Mouse (Mus musculus): ENCODE results near the gene Celf2.

Gene Celf2

DNA sequence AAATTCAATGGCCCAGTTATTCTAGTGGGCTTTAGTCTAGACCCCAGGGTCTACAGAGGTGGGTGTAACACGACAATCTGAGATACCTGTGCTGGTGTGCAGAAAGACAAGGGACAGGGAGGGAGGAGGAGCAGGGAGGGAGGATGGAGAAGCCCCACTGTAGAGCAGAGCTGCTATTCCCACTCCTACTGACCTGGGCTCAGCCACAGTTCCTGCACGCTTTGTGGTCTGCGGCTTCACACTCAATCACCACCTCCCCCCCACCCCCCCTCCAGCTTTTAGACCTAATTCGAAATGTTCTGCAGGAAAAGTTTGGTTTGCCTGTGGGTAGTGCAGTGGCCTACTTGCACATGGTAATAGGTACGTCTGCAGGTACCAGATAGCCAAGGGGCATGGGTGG, 1015.5 kb downstream of the Celf2 start:
- DNase-seq (ENCODE audit: low spot score) = no peak

DNA sequence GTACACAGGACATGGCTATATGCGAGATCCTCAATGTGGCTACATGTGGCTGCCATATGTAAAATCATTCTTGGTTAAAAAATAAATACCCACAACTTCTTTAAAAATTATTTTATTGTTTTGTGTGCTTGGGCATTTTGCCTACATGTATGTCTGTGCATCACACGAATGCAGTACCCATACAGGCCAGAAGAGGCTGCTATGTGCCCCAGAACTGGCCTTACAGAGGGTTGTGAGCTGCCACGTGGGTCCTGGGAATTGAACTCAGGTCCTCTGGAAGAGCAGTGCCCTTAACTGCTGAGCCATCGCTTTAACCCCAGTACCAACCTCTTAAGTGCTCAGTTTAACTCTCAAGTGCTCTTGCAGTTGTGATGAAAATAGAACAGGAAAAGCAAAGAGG, 1018.5 kb downstream of the Celf2 start:
- DNase-seq (ENCODE audit: low spot score) = no peak

DNA sequence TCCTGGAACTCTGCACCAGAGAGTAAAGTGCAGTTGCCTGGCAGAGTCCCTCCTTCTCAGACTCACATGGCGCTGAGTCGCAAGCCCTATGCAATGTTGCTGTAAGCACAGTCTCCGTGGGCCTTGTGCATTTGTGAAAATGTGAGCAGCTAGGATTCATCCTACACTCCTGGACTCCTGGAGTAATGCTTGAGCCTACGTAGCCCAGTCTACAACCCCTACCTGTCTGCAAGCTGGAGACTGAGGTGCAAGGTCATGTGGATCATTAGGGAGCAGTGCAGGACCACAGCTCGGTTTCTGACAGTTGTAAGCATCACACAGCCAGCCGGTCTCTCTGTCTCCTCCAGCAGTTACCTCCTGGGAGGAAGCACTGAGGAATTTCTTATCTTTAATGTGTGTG, 1019.3 kb downstream of the Celf2 start:
- DNase-seq (ENCODE audit: low spot score) = no peak

All from testis, postnatal 10 days (tissue).